Mouse (Mus musculus): ENCODE measurements around the gene Fstl5. TPM values are rescaled to one million over a fixed set of nuclear protein-coding genes. Genes with fewer than 3 reads are reported as not detected.

Gene Fstl5
- total and polyA plus RNA-seq, 3 experiments = 0.16 TPM; not detected in 2

GRCm38 (mm10) chr3:76670859-76671258 is 596.8 kb downstream of the Fstl5 start:
- TF ChIP-seq POLR2AphosphoS5 (IDR thresholded peaks at IDR 0.05; ENCODE audit: insufficient replicate concordance, low read depth, low read length) (no peak), CTCF (IDR thresholded peaks at IDR 0.05; ENCODE audit: low read depth, low read length) (no peak), GATA1 (IDR thresholded peaks at IDR 0.05; ENCODE audit: borderline replicate concordance, low read length) (no peak), TAL1 (conservative IDR thresholded peaks at IDR 0.05; ENCODE audit: low read depth, low read length) (no peak), GATA2 (IDR thresholded peaks at IDR 0.05; ENCODE audit: borderline replicate concordance, low read depth, low read length) (no peak)

GRCm38 (mm10) chr3:76676006-76676405 is 601.9 kb downstream of the Fstl5 start:
- H3K4me3 ChIP-seq (ENCODE audit: low read depth, low read length) = no peak overlapping the region
- TF ChIP-seq CTCF (IDR thresholded peaks at IDR 0.05; ENCODE audit: low read depth, low read length) (no peak), POLR2AphosphoS5 (IDR thresholded peaks at IDR 0.05; ENCODE audit: insufficient replicate concordance, low read depth, low read length) (no peak), TAL1 (conservative IDR thresholded peaks at IDR 0.05; ENCODE audit: low read depth, low read length) (no peak)
- no peaks in the 10 kb centered on the region for H3K9me3 ChIP-seq (replicated peaks)
- ATAC-seq (ENCODE audit: extremely low read depth, insufficient number of reproducible peaks, low FRiP score, poor library complexity, severe bottlenecking) = no peak
- no peak for DNase-seq (ENCODE audit: low spot score)
- no peaks in the 10 kb centered on the region for H3K27me3 ChIP-seq (ENCODE audit: insufficient read depth, low read length)
- no peaks in the 10 kb centered on the region for H3K4me1 ChIP-seq (ENCODE audit: insufficient read depth, low read depth, low read length)
- H3K36me3 ChIP-seq (replicated peaks) = no peaks in the 10 kb centered on the region

More at GRCm38 (mm10) chr3:76670859-76671258, 596.8 kb downstream of the Fstl5 start:
- no peak for ATAC-seq (ENCODE audit: extremely low read depth, insufficient number of reproducible peaks, low FRiP score, poor library complexity, severe bottlenecking)
- H3K27me3 ChIP-seq (ENCODE audit: insufficient read depth, low read length) = no peaks in the 10 kb centered on the region
- H3K4me1 ChIP-seq (ENCODE audit: insufficient read depth, low read depth, low read length) = no peaks in the 10 kb centered on the region
- DNase-seq (ENCODE audit: low spot score) = no peak
- H3K36me3 ChIP-seq (replicated peaks) = no peaks in the 10 kb centered on the region
- H3K4me3 ChIP-seq (ENCODE audit: low read depth, low read length) = no peak overlapping the region
- H3K9me3 ChIP-seq (replicated peaks) = no peaks in the 10 kb centered on the region

- no peak for ATAC-seq (ENCODE audit: extremely low read depth, insufficient number of reproducible peaks, low FRiP score, poor library complexity, severe bottlenecking)
- H3K36me3 ChIP-seq (replicated peaks) = no peaks in the 10 kb centered on the region
- H3K9me3 ChIP-seq (replicated peaks) = no peaks in the 10 kb centered on the region
- H3K4me3 ChIP-seq (ENCODE audit: low read depth, low read length) = no peak overlapping the region
- DNase-seq (ENCODE audit: low spot score) = no peak
- no peak for TF ChIP-seq POLR2AphosphoS5 (IDR thresholded peaks at IDR 0.05; ENCODE audit: insufficient replicate concordance, low read depth, low read length)
- TF ChIP-seq TAL1 (conservative IDR thresholded peaks at IDR 0.05; ENCODE audit: low read depth, low read length) = no peak
- TF ChIP-seq CTCF (IDR thresholded peaks at IDR 0.05; ENCODE audit: low read depth, low read length) = no peak
- TF ChIP-seq GATA1 (IDR thresholded peaks at IDR 0.05; ENCODE audit: borderline replicate concordance, low read length) = no peak
- TF ChIP-seq GATA2 (IDR thresholded peaks at IDR 0.05; ENCODE audit: borderline replicate concordance, low read depth, low read length) = no peak
- H3K27me3 ChIP-seq (ENCODE audit: insufficient read depth, low read length) = no peaks in the 10 kb centered on the region
- H3K4me1 ChIP-seq (ENCODE audit: insufficient read depth, low read depth, low read length) = no peaks in the 10 kb centered on the region
Measured at GRCm38 (mm10) chr3:76679853-76680545, 605.9 kb downstream of the Fstl5 start.

GRCm38 (mm10) chr3:76680546-76680883 is 606.4 kb downstream of the Fstl5 start:
- DNase-seq (ENCODE audit: low spot score) = no peak
- H3K27me3 ChIP-seq (ENCODE audit: insufficient read depth, low read length) = no peaks in the 10 kb centered on the region
- H3K4me3 ChIP-seq (ENCODE audit: low read depth, low read length) = no peak overlapping the region
- H3K4me1 ChIP-seq (ENCODE audit: insufficient read depth, low read depth, low read length) = no peaks in the 10 kb centered on the region
- ATAC-seq (ENCODE audit: extremely low read depth, insufficient number of reproducible peaks, low FRiP score, poor library complexity, severe bottlenecking) = no peak
- H3K9me3 ChIP-seq (replicated peaks) = no peaks in the 10 kb centered on the region
- TF ChIP-seq GATA2 (IDR thresholded peaks at IDR 0.05; ENCODE audit: borderline replicate concordance, low read depth, low read length) (no peak), CTCF (IDR thresholded peaks at IDR 0.05; ENCODE audit: low read depth, low read length) (no peak), GATA1 (IDR thresholded peaks at IDR 0.05; ENCODE audit: borderline replicate concordance, low read length) (no peak), POLR2AphosphoS5 (IDR thresholded peaks at IDR 0.05; ENCODE audit: insufficient replicate concordance, low read depth, low read length) (no peak), TAL1 (conservative IDR thresholded peaks at IDR 0.05; ENCODE audit: low read depth, low read length) (no peak)
- no peaks in the 10 kb centered on the region for H3K36me3 ChIP-seq (replicated peaks)

- no peaks in the 10 kb centered on the region for H3K4me1 ChIP-seq (ENCODE audit: insufficient read depth, low read depth, low read length)
- ATAC-seq (ENCODE audit: extremely low read depth, insufficient number of reproducible peaks, low FRiP score, poor library complexity, severe bottlenecking) (no peak), DNase-seq (ENCODE audit: low spot score) (no peak)
- no peaks in the 10 kb centered on the region for H3K9me3 ChIP-seq (replicated peaks)
- TF ChIP-seq CTCF (IDR thresholded peaks at IDR 0.05; ENCODE audit: low read depth, low read length) (no peak), TAL1 (conservative IDR thresholded peaks at IDR 0.05; ENCODE audit: low read depth, low read length) (no peak), GATA2 (IDR thresholded peaks at IDR 0.05; ENCODE audit: borderline replicate concordance, low read depth, low read length) (no peak), GATA1 (IDR thresholded peaks at IDR 0.05; ENCODE audit: borderline replicate concordance, low read length) (no peak), POLR2AphosphoS5 (IDR thresholded peaks at IDR 0.05; ENCODE audit: insufficient replicate concordance, low read depth, low read length) (no peak)
- no peaks in the 10 kb centered on the region for H3K27me3 ChIP-seq (ENCODE audit: insufficient read depth, low read length)
- no peak overlapping the region for H3K4me3 ChIP-seq (ENCODE audit: low read depth, low read length)
- H3K36me3 ChIP-seq (replicated peaks) = no peaks in the 10 kb centered on the region
Measured at GRCm38 (mm10) chr3:76697134-76697629, 623.1 kb downstream of the Fstl5 start.

GRCm38 (mm10) chr3:76739221-76739620 is 665.2 kb downstream of the Fstl5 start:
- DNase-seq (ENCODE audit: low spot score) (no peak), ATAC-seq (ENCODE audit: extremely low read depth, insufficient number of reproducible peaks, low FRiP score, poor library complexity, severe bottlenecking) (no peak)
- H3K4me1 ChIP-seq (ENCODE audit: insufficient read depth, low read depth, low read length) = no peaks in the 10 kb centered on the region
- no peaks in the 10 kb centered on the region for H3K27me3 ChIP-seq (ENCODE audit: insufficient read depth, low read length)
- no peaks in the 10 kb centered on the region for H3K36me3 ChIP-seq (replicated peaks)
- no peaks in the 10 kb centered on the region for H3K9me3 ChIP-seq (replicated peaks)
- TF ChIP-seq GATA2 (IDR thresholded peaks at IDR 0.05; ENCODE audit: borderline replicate concordance, low read depth, low read length) = no peak
- TF ChIP-seq TAL1 (conservative IDR thresholded peaks at IDR 0.05; ENCODE audit: low read depth, low read length) = no peak
- no peak for TF ChIP-seq GATA1 (IDR thresholded peaks at IDR 0.05; ENCODE audit: borderline replicate concordance, low read length)
- no peak for TF ChIP-seq CTCF (IDR thresholded peaks at IDR 0.05; ENCODE audit: low read depth, low read length)
- no peak for TF ChIP-seq POLR2AphosphoS5 (IDR thresholded peaks at IDR 0.05; ENCODE audit: insufficient replicate concordance, low read depth, low read length)
- H3K4me3 ChIP-seq (ENCODE audit: low read depth, low read length) = no peak overlapping the region

Other genes with a start within 250 kb of the Fstl5 start
- 12.6 and 13.8 TPM in 2 replicates for gene Golim4, start 117.3 kb upstream of the Fstl5 start, total RNA-seq (2014; fragmentation: Nextera tagmentation)
- 4.3 and 4.4 TPM in 2 replicates for gene Golim4, start 117.3 kb upstream of the Fstl5 start, total RNA-seq (2017)
- 5.1 and 9.0 TPM in 2 replicates for gene Golim4, start 117.3 kb upstream of the Fstl5 start, polyA plus RNA-seq (2012)

All from G1E (cell line).